Mouse (Mus musculus): ENCODE results near the gene Tsn. TPM values are rescaled to one million over a fixed set of nuclear protein-coding genes. Genes with fewer than 3 reads are reported as not detected.

Tsn gene
- total and polyA plus RNA-seq, 2 experiments from 2014 or later: 97.4 to 170 TPM

DNA sequence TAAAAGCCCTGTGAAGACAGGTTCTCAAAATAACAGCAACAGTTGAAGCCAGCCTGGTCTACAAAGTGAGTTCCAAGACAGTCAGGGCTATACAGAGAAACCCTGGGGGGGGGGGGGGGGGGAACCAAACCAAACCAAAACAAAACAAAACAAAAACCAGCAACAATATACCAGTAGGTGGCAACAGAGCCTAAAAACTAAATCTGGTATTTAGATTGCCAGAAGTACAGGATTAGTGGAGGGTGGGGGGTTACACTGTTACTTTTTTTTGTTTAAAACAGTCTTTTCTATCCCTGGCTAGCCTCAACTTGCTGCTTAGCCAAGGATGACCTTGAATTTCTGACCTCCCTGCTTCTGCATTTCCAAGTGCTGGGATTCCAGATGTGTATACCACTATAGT lies 24.3 kb upstream of the Tsn start:
- TF ChIP-seq CTCF (IDR thresholded peaks at IDR 0.05; ENCODE audit: low read depth) (peak; percentile 51), EP300 (IDR thresholded peaks at IDR 0.05; ENCODE audit: low read depth) (no peak)
- Histone ChIP-seq H3K9me3 (replicated peaks; ENCODE audit: control insufficient read depth, low read length) (no peaks in the 10 kb centered on the region), H3K4me2 (ENCODE audit: low read depth, low read length) (no peak overlapping the region), H3K36me3 (replicated peaks; ENCODE audit: control insufficient read depth, insufficient read depth, low read length) (peaks cover 40% of the 10 kb centered on the region), H3K4me3 (ENCODE audit: low read depth, low read length) (no peak overlapping the region), H3K27ac (ENCODE audit: low read depth) (no peak overlapping the region), H3K9ac (replicated peaks; ENCODE audit: low read depth, low read length) (no peak overlapping the region), H3K4me1 (ENCODE audit: control insufficient read depth, insufficient read depth) (0 out of 2 replicates have a peak, but pooled peaks cover 4% of the 10 kb centered on the region), H3K27me3 (ENCODE audit: control insufficient read depth, insufficient read depth, low read length) (no peaks in the 10 kb centered on the region)
- DNase-seq (ENCODE audit: low spot score): no peak
- no peak for ATAC-seq (ENCODE audit: insufficient read depth, low read depth)

- Histone ChIP-seq H3K36me3 (replicated peaks; ENCODE audit: control insufficient read depth, insufficient read depth, low read length) (peaks cover 48% of the 10 kb centered on the region), H3K9me3 (replicated peaks; ENCODE audit: control insufficient read depth, low read length) (no peaks in the 10 kb centered on the region), H3K4me3 (ENCODE audit: low read depth, low read length) (no peak overlapping the region), H3K27ac (ENCODE audit: low read depth) (no peak overlapping the region), H3K9ac (replicated peaks; ENCODE audit: low read depth, low read length) (no peak overlapping the region), H3K4me2 (ENCODE audit: low read depth, low read length) (no peak overlapping the region), H3K27me3 (ENCODE audit: control insufficient read depth, insufficient read depth, low read length) (no peaks in the 10 kb centered on the region), H3K4me1 (ENCODE audit: control insufficient read depth, insufficient read depth) (0 out of 2 replicates have a peak, but pooled peaks cover 4% of the 10 kb centered on the region)
- no peak for DNase-seq (ENCODE audit: low spot score)
- 73% methylated on average over 9 of the region's 9 CpGs for WGBS
- no peak for ATAC-seq (ENCODE audit: insufficient read depth, low read depth)
- no peak for TF ChIP-seq EP300 (IDR thresholded peaks at IDR 0.05; ENCODE audit: low read depth)
- no peak for TF ChIP-seq CTCF (IDR thresholded peaks at IDR 0.05; ENCODE audit: low read depth)
Observed at GRCm38 (mm10) chr1:118334749-118335713, 23.5 kb upstream of the Tsn start.

- Histone ChIP-seq H3K4me3 (ENCODE audit: low read depth, low read length) (peak within 1 kb of the TSS; percentile 85), H3K9ac (replicated peaks; ENCODE audit: low read depth, low read length) (peak within 1 kb of the TSS; percentile 76), H3K36me3 (replicated peaks; ENCODE audit: control insufficient read depth, insufficient read depth, low read length) (peaks cover 20% of the 10 kb centered on the region), H3K27ac (ENCODE audit: low read depth) (0 out of 2 replicates have a peak within 1 kb of the TSS, but pooled peaks have one; percentile 18), H3K9me3 (replicated peaks; ENCODE audit: control insufficient read depth, low read length) (no peaks in the 10 kb centered on the region), H3K4me2 (ENCODE audit: low read depth, low read length) (peak within 1 kb of the TSS; percentile 86), H3K4me1 (ENCODE audit: control insufficient read depth, insufficient read depth) (peaks cover 12% of the 10 kb centered on the region; the same call in 1 of the 2 replicates), H3K27me3 (ENCODE audit: control insufficient read depth, insufficient read depth, low read length) (no peaks in the 10 kb centered on the region)
- peak; percentile 96 for DNase-seq (ENCODE audit: low spot score)
- WGBS: under 1% methylated on average over 37 of the region's 37 CpGs
- TF ChIP-seq CTCF (IDR thresholded peaks at IDR 0.05; ENCODE audit: low read depth): peak; percentile 79
- TF ChIP-seq EP300 (IDR thresholded peaks at IDR 0.05; ENCODE audit: low read depth): no peak
- ATAC-seq (ENCODE audit: insufficient read depth, low read depth): peak; percentile 94
Observed at GRCm38 (mm10) chr1:118321661-118322201, 10.2 kb upstream of the Tsn start, which contains the start of gene Nifk. TSS of gene Nifk (plus strand) at chr1:118321839.

DNA sequence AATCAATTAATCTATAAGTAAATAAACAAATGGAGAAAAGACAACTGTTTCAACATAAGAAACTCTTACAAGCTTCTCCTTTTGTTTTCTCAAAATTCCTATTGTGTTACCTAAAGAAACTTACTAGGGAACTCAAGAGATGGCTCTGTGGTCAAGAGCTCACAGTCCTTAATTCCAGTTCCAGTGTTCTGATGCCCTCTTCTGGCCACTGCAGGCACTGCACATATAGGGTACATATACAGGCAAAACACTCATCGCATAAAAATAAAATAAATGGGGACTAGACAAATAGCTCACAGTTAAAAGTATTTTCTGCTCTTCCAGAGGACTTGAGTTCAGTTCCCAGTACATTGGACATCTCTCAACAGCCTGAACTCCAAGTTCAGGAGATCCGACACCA lies 9.2 kb upstream of the Tsn start:
- ATAC-seq (ENCODE audit: insufficient read depth, low read depth): no peak
- 66% methylated on average over 2 of the region's 2 CpGs for WGBS
- no peak overlapping the region for H3K4me3 ChIP-seq (ENCODE audit: low read depth, low read length)
- no peaks in the 10 kb centered on the region for H3K27me3 ChIP-seq (ENCODE audit: control insufficient read depth, insufficient read depth, low read length)
- H3K4me1 ChIP-seq (ENCODE audit: control insufficient read depth, insufficient read depth): peaks cover 12% of the 10 kb centered on the region; the same call in 1 of the 2 replicates
- peaks cover 20% of the 10 kb centered on the region for H3K36me3 ChIP-seq (replicated peaks; ENCODE audit: control insufficient read depth, insufficient read depth, low read length)
- TF ChIP-seq CTCF (IDR thresholded peaks at IDR 0.05; ENCODE audit: low read depth) (peak; percentile 48), EP300 (IDR thresholded peaks at IDR 0.05; ENCODE audit: low read depth) (no peak)
- H3K27ac ChIP-seq (ENCODE audit: low read depth): no peak overlapping the region
- H3K9me3 ChIP-seq (replicated peaks; ENCODE audit: control insufficient read depth, low read length): no peaks in the 10 kb centered on the region
- H3K9ac ChIP-seq (replicated peaks; ENCODE audit: low read depth, low read length): no peak overlapping the region
- no peak for DNase-seq (ENCODE audit: low spot score)
- H3K4me2 ChIP-seq (ENCODE audit: low read depth, low read length): no peak overlapping the region

DNA sequence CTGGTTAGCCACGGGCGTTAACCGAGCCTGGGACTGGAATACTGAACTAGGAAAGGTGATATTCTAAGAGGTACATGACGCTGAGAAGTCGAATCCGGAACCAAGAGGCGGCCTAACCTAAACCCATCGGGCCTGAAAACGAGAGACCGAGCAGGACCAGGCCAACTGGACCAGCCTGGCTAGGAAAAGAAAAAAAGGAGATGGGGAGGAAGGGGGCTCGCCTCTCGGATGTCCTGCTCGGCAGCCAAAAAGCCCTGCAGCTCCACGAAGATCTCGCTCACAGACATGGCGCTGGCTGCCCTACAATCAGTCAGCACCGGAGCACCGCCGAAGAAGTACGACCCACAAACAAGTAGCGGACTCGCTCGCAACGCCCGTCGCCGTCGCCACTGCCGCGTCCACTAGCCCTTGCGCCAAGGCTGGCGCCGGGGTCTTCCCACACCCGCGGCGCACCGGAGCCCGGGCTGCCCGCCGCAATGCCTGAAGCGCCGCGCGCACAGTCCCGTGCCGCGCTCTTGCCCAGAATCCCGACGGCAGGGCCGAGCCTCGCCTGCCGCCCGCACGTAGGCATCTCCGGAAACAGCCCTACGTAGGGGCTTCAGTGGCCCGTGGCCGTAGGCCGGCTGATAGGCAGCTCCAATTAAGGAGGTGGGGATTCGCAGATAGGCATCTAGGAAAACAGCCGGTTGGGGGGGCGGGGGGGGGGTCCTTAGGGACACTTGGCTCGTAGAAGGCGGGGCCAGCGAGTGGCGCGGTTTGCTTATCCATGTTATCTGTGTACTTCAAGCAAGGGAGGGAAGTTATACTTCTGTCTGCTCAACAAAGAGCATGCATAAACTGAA lies 538 bp downstream of the Tsn start:
- Histone ChIP-seq H3K27ac (ENCODE audit: low read depth) (peak overlapping the region; percentile 86), H3K9ac (replicated peaks; ENCODE audit: low read depth, low read length) (peak overlapping the region; percentile 90), H3K4me1 (ENCODE audit: control insufficient read depth, insufficient read depth) (peaks cover 9% of the 10 kb centered on the region; the same call in 1 of the 2 replicates), H3K9me3 (replicated peaks; ENCODE audit: control insufficient read depth, low read length) (no peaks in the 10 kb centered on the region), H3K36me3 (replicated peaks; ENCODE audit: control insufficient read depth, insufficient read depth, low read length) (peaks cover 16% of the 10 kb centered on the region), H3K4me2 (ENCODE audit: low read depth, low read length) (peak overlapping the region; percentile 75), H3K4me3 (ENCODE audit: low read depth, low read length) (peak overlapping the region; percentile 90), H3K27me3 (ENCODE audit: control insufficient read depth, insufficient read depth, low read length) (no peaks in the 10 kb centered on the region)
- ATAC-seq (ENCODE audit: insufficient read depth, low read depth) (peak; percentile 97), DNase-seq (ENCODE audit: low spot score) (peak; percentile 81)
- under 1% methylated on average over 66 of the region's 67 CpGs for WGBS
- TF ChIP-seq CTCF (IDR thresholded peaks at IDR 0.05; ENCODE audit: low read depth) (no peak), EP300 (IDR thresholded peaks at IDR 0.05; ENCODE audit: low read depth) (peak; percentile 90)
